Mouse (Mus musculus): ENCODE results near the gene Meis2. TPM values are rescaled to one million over a fixed set of nuclear protein-coding genes. Genes with fewer than 3 reads are reported as not detected.

Meis2 gene
- polyA plus RNA-seq, 2 experiments = 17.9 to 26.2 TPM

- no peak for ATAC-seq (ENCODE audit: low FRiP score, low read depth)
- no peak for DNase-seq (ENCODE audit: low spot score)
- no peaks in the 10 kb centered on the region for H3K9me3 ChIP-seq (ENCODE audit: control insufficient read depth, low read length)
These were observed 132.4 kb downstream of the Meis2 start for GRCm38 (mm10) chr2:115933259-115933658.

GRCm38 (mm10) chr2:115925744-115926143, 139.9 kb downstream of the Meis2 start:
- TF ChIP-seq POLR2A (IDR thresholded peaks at IDR 0.05; ENCODE audit: borderline replicate concordance, extremely low read depth, insufficient read depth, insufficient read length) = no peak
- H3K36me3 ChIP-seq (ENCODE audit: control insufficient read depth, insufficient read depth, low read length) = no peaks in the 10 kb centered on the region
- H3K9me3 ChIP-seq (ENCODE audit: control insufficient read depth, low read length) = no peaks in the 10 kb centered on the region
- DNase-seq (ENCODE audit: low spot score) (no peak), ATAC-seq (ENCODE audit: low FRiP score, low read depth) (no peak)
- no peak overlapping the region for H3K27ac ChIP-seq (replicated peaks; ENCODE audit: low read depth, low read length)
- H3K27me3 ChIP-seq (ENCODE audit: control insufficient read depth, insufficient read depth, low read length) = no peaks in the 10 kb centered on the region
- H3K4me3 ChIP-seq (replicated peaks; ENCODE audit: low read length) = no peak overlapping the region
- H3K4me2 ChIP-seq (replicated peaks; ENCODE audit: low read depth, low read length, severe bottlenecking) = no peak overlapping the region
- H3K4me1 ChIP-seq (ENCODE audit: control insufficient read depth, insufficient read depth, low read length) = no peaks in the 10 kb centered on the region
- WGBS = 73% methylated on average over 3 of the region's 3 CpGs
- no peak overlapping the region for H3K9ac ChIP-seq (ENCODE audit: low read depth, low read length, severe bottlenecking)

More at GRCm38 (mm10) chr2:115933259-115933658, 132.4 kb downstream of the Meis2 start:
- H3K4me3 ChIP-seq (replicated peaks; ENCODE audit: low read length) = no peak overlapping the region
- WGBS = 74% methylated on average over 2 of the region's 2 CpGs
- H3K4me2 ChIP-seq (replicated peaks; ENCODE audit: low read depth, low read length, severe bottlenecking) = no peak overlapping the region
- H3K9ac ChIP-seq (ENCODE audit: low read depth, low read length, severe bottlenecking) = no peak overlapping the region
- no peaks in the 10 kb centered on the region for H3K36me3 ChIP-seq (ENCODE audit: control insufficient read depth, insufficient read depth, low read length)
- H3K27ac ChIP-seq (replicated peaks; ENCODE audit: low read depth, low read length) = no peak overlapping the region
- no peak for TF ChIP-seq POLR2A (IDR thresholded peaks at IDR 0.05; ENCODE audit: borderline replicate concordance, extremely low read depth, insufficient read depth, insufficient read length)
- H3K4me1 ChIP-seq (ENCODE audit: control insufficient read depth, insufficient read depth, low read length) = no peaks in the 10 kb centered on the region
- no peaks in the 10 kb centered on the region for H3K27me3 ChIP-seq (ENCODE audit: control insufficient read depth, insufficient read depth, low read length)

- Histone ChIP-seq H3K27me3 (ENCODE audit: control insufficient read depth, insufficient read depth, low read length) (no peaks in the 10 kb centered on the region), H3K27ac (replicated peaks; ENCODE audit: low read depth, low read length) (no peak overlapping the region), H3K4me3 (replicated peaks; ENCODE audit: low read length) (no peak overlapping the region), H3K9me3 (ENCODE audit: control insufficient read depth, low read length) (no peaks in the 10 kb centered on the region), H3K9ac (ENCODE audit: low read depth, low read length, severe bottlenecking) (no peak overlapping the region), H3K36me3 (ENCODE audit: control insufficient read depth, insufficient read depth, low read length) (no peaks in the 10 kb centered on the region), H3K4me1 (ENCODE audit: control insufficient read depth, insufficient read depth, low read length) (no peaks in the 10 kb centered on the region), H3K4me2 (replicated peaks; ENCODE audit: low read depth, low read length, severe bottlenecking) (no peak overlapping the region)
- DNase-seq (ENCODE audit: low spot score) (no peak), ATAC-seq (ENCODE audit: low FRiP score, low read depth) (no peak)
- WGBS = 52% methylated on average over 6 of the region's 6 CpGs
- no peak for TF ChIP-seq POLR2A (IDR thresholded peaks at IDR 0.05; ENCODE audit: borderline replicate concordance, extremely low read depth, insufficient read depth, insufficient read length)
These were observed 141.2 kb downstream of the Meis2 start for GRCm38 (mm10) chr2:115924472-115924871.

- H3K36me3 ChIP-seq (ENCODE audit: control insufficient read depth, insufficient read depth, low read length) = no peaks in the 10 kb centered on the region
- TF ChIP-seq POLR2A (IDR thresholded peaks at IDR 0.05; ENCODE audit: borderline replicate concordance, extremely low read depth, insufficient read depth, insufficient read length) = no peak
- H3K27ac ChIP-seq (replicated peaks; ENCODE audit: low read depth, low read length) = no peak overlapping the region
- H3K4me2 ChIP-seq (replicated peaks; ENCODE audit: low read depth, low read length, severe bottlenecking) = no peak overlapping the region
- DNase-seq (ENCODE audit: low spot score) (no peak), ATAC-seq (ENCODE audit: low FRiP score, low read depth) (no peak)
- no peak overlapping the region for H3K9ac ChIP-seq (ENCODE audit: low read depth, low read length, severe bottlenecking)
- H3K27me3 ChIP-seq (ENCODE audit: control insufficient read depth, insufficient read depth, low read length) = no peaks in the 10 kb centered on the region
- H3K4me1 ChIP-seq (ENCODE audit: control insufficient read depth, insufficient read depth, low read length) = no peaks in the 10 kb centered on the region
- H3K9me3 ChIP-seq (ENCODE audit: control insufficient read depth, low read length) = no peaks in the 10 kb centered on the region
- 18% methylated on average over 6 of the region's 6 CpGs for WGBS
- no peak overlapping the region for H3K4me3 ChIP-seq (replicated peaks; ENCODE audit: low read length)
These were observed 142.4 kb downstream of the Meis2 start for GRCm38 (mm10) chr2:115923247-115923646.

GRCm38 (mm10) chr2:115921687-115922086, 144.0 kb downstream of the Meis2 start:
- Histone ChIP-seq H3K4me2 (replicated peaks; ENCODE audit: low read depth, low read length, severe bottlenecking) (no peak overlapping the region), H3K4me1 (ENCODE audit: control insufficient read depth, insufficient read depth, low read length) (no peaks in the 10 kb centered on the region), H3K36me3 (ENCODE audit: control insufficient read depth, insufficient read depth, low read length) (no peaks in the 10 kb centered on the region), H3K9ac (ENCODE audit: low read depth, low read length, severe bottlenecking) (no peak overlapping the region), H3K27ac (replicated peaks; ENCODE audit: low read depth, low read length) (no peak overlapping the region), H3K27me3 (ENCODE audit: control insufficient read depth, insufficient read depth, low read length) (no peaks in the 10 kb centered on the region), H3K4me3 (replicated peaks; ENCODE audit: low read length) (no peak overlapping the region), H3K9me3 (ENCODE audit: control insufficient read depth, low read length) (no peaks in the 10 kb centered on the region)
- 85% methylated on average over 9 of the region's 9 CpGs for WGBS
- ATAC-seq (ENCODE audit: low FRiP score, low read depth) (no peak), DNase-seq (ENCODE audit: low spot score) (no peak)
- TF ChIP-seq POLR2A (IDR thresholded peaks at IDR 0.05; ENCODE audit: borderline replicate concordance, extremely low read depth, insufficient read depth, insufficient read length) = no peak
